Mouse (Mus musculus): Measurements from ENCODE around the gene Primpol. TPM values are rescaled to one million over a fixed set of nuclear protein-coding genes. Genes with fewer than 3 reads are reported as not detected.

Gene Primpol
- total RNA-seq, 2 experiments from 2014 or later, result 4.6 to 6.1 TPM

DNA sequence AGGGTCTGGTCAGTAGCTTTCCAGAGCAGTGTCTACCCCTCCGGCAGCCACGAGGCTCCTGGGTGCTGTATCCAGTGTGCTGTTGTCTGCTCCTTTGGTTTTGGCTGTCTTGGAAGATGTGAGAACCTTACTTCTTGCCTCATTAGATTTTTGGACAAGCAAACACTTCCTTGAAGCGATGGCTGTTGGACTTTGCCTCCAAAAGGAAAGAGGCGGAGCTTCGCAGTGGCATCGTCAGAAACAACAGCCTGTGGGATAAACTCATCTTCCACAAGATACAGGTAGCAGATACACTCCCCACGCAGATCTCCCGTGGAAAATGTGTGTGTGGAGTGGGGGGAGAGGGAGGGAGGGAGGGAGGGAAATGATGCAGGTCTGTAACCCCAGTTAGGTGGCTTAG, 90.9 kb downstream of the Primpol start:
- Histone ChIP-seq H3K4me3 (no peak overlapping the region), H3K27ac (no peak overlapping the region)
- no peak for DNase-seq (ENCODE audit: extremely low spot score in 1 of 2, low spot score in 2 of 2)
- no peak for TF ChIP-seq CTCF (IDR thresholded peaks at IDR 0.05)
- intact Hi-C loops (cut with DNase I), result no loop called here

Other genes starting within 250 kb of the Primpol start
- 10 to 100 TPM; 41.4 to 45.8 TPM for gene Acsl1, start 146.2 kb downstream of the Primpol start, total RNA-seq (2021)
- 1 to 10 TPM; 2.0 to 2.3 TPM for gene Cenpu, start 65.2 kb downstream of the Primpol start, total RNA-seq (2021)
- 10 to 100 TPM; 13.4 to 13.6 TPM for gene Casp3, start 79 bp upstream of the Primpol start, total RNA-seq (2021)
- 10 to 100 TPM; 70.7 to 79.6 TPM for gene Irf2, start 122.5 kb upstream of the Primpol start, total RNA-seq (2021)

Measured in left cerebral cortex, adult 2 months (tissue).